Mouse (Mus musculus): Measurements from ENCODE around the gene Nthl1.
A peak's percentile ranks its signal among the peaks of the same experiment; 100 is the strongest.

Nthl1 gene

DNA sequence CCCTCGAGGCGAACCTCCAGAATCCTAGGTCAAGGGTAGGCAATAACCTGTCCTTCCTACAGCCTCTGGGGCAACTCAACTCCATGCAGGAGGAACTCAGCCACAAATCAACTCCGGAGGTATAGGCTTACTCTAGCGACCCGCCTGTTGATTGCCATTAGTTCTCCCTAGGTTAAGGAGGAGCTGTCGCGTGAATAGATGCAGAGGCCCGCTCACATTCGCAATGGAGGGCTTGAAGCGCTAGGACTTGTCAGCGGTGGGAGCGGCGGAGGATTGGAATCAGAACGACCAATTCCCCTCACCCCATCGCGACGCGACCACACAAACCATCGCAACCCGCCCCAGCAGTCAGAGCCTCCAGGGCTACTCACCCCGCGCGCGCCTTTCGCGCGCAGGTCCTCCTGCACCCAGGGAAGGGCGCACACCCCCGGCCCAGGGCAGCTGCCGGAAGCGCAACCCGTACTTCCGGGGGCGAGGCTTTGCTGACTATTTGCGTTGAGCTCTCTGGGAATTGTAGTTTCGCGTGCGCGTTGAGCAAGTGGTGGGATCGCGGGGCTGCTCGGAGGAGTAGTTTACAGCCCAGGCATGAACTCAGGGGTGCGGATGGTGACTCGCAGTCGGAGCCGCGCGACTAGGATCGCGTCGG, at the start of gene Nthl1, which contains the start of gene Tsc2:
TSS of gene Nthl1 (plus strand) at position 514 of the 646 bp plus-strand sequence.
TSS of gene Tsc2 (minus strand) at position 464 of the 646 bp plus-strand sequence.
- DNase-seq: peak; percentile 67 to 80

DNA sequence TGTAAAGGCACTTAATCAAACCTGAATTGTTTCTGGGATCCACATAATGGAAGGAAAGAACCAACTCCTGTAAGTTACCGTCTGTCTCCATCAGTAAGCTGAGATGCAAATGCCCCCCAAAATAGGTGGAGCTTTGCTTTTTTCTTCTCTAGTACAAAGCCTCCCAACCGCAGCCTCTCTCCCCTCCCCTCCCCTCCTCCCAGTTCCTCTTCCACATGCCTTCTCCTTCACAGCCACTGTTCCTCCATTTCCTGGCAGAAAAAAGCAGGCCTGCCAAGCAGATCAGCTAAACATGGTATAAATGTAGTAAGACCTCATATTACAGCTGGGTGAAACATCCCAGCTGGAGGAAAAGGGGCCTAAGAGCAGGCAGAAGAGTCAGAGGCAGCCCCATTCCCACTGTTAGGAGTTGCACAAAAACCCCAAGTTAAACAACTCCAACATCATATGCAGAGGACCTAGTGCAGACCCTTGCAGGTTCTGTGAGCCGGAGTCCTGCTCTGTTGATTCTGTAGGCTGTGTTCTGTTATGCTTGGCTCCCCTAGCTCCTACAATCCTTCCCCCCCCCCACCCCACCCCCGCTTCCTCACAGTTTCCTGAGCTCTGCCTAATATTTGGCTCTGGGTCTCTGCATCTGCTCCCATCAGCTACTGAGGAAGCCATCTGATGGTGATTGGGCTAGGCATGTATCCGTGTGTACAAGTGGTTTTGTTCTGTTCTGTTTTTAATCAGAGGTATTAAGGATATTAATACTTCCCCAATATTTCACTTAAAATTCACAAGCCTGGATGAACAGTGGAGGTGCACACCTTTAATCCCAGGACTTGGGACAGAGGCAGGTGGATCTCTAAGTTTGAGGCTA, 48.6 kb upstream of the Nthl1 start:
- no peak for DNase-seq

GRCm38 (mm10) chr17:24584520-24584919, 48.0 kb upstream of the Nthl1 start:
- DNase-seq: no peak

- DNase-seq: no peak
Measured at GRCm38 (mm10) chr17:24586532-24586931, 45.9 kb upstream of the Nthl1 start.

DNA sequence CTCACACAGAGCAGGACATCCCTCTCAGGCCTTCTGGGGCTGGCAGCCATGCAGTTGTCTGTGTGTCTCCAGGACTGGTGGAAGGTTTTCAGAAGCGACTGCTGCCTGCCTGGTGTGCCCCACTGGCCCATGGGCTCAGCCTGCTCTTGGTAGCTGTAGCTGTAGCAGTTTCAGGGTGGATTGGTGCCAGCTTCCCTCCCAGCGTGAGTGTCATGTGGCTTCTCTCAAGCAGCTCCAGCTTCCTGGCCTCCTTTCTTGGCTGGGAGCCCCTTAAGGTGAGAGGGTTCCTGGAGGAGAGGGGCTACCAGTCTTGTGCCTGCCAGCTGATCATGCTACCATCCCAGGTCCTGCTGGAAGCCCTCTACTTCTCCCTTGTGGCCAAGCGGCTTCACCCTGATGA, 41.5 kb upstream of the Nthl1 start:
- no peak for DNase-seq

DNA sequence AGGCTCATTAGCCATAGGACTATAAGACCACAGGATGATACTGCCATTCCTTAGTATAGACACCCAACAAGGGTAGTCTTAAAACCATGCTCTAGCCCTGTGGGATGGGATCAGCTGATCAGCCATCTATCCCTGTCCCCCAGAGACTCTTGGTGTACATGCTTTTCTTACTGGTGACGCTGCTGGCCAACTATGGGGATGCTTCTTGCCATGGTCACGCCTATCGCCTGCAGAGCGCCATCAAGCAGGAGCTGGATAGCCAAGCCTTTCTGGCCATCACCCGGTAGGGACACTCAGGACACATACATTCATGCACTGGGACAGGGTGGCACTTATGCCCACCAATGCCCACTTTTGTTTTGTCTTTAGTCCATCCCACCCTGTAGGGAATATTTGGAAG, 40.8 kb upstream of the Nthl1 start:
- no peak for DNase-seq

DNA sequence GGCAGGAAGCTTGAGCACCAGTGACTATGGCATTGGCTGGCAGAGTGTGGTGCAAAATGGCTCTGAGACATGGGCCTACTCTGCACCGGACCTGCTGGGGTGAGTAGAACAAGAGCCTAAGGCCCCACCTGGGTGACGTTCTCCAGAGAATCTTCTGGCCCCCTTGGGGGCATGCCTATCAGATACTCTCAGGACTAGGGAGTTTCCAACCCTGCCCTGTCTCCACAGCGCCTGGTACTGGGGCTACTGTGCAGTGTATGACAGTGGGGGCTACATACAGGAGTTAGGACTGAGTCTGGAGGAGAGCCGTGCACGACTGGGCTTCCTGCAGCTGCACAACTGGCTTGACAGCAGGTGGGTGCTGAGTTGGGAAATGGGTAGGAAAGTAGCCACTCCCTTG, 39.2 kb upstream of the Nthl1 start:
- no peak for DNase-seq

DNA sequence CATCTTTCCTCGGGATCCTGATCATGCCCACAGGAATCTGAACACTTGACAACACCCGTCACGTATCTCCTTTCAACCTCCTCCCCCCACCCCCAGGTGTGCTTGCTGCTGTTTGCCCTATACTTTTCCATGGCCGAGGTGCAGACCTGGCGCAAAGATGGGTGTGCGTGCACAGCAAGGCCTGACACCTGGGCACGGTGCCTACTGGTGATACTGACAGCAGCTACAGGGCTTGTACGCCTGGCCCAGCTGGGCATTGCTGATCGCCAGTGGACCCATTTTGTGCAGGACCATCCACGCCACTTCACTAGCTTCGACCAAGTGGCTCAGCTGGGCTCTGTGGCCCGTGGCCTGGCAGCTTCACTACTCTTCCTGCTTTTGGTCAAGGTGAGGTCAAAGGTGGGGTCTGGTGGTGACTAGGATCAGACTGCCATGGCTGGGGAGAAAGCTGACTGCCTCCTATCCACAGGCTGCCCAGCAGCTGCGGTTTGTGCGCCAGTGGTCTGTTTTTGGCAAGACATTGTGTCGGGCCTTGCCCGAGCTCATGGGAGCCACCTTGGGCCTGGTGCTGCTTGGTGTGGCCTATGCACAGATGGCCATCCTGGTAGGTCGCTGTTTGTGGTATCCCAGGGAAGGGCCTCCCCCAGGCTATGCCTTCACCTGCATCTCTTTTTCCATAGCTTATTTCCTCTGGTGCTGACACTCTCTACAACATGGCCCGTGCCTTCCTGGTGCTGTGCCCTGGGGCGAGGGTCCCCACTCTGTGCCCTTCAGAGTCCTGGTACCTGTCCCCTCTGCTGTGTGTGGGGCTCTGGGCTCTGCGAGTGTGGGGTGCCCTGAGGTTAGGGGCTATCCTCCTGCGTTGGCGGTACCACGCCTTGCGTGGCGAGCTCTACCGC, 38.2 kb upstream of the Nthl1 start:
- no peak for DNase-seq

- no peak for DNase-seq
Measured at GRCm38 (mm10) chr17:24595126-24596072, 37.1 kb upstream of the Nthl1 start.

DNA sequence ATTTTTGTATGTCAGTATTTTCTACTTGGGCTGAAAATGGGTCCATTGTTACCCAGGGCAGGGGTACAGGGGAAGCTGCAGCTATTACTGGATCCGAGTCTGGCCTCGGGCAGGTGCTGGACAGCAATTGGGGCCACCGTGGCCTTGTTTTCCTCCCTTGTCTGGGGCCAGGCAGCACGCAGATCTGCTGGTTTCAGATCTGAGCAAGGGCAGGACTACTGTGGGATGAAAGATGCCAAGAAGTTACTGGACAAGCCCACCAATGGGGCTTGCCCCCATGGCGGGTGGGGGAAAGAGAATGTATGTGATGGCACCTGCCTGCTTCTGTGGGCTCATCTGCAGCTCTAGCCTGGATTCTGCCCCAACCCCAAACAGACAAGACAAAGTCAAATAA, 36.4 kb upstream of the Nthl1 start:
- no peak for DNase-seq

DNA sequence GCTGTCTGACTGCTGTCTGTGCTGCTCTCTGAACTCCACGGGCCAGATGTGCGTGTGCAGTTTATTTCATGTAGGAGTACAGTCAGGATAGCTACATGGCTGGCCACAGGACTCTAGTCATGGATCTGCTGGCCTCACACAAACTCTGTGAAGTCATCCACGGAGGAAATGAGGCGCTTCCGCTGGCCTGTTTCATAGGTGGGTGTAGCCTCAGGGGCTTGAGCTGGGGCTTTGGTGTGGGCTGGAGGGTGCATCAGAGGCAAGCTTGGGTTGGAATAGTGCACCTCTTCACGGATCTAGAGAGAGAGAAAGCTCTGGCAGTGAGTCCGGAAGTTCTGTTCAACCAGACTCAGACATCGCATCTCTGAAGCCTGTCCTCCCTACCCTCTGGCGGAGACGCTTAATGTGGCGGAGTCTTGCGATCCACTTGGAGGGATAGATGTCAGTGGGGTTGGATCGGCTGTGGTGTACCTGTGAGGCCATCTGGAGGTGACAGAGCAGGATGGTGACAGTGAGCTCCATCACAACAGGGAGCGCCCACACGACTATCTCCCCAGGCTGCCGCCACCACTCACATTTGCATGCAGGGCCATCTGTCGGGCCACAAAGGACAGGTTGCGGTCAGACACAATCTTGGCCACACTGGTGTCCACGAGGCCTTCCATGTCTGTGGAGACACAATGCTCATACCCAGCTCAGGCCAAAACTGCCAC, 35.9 kb upstream of the Nthl1 start:
- DNase-seq: no peak

- DNase-seq: no peak
Measured at GRCm38 (mm10) chr17:24597989-24598388, 34.5 kb upstream of the Nthl1 start.

DNA sequence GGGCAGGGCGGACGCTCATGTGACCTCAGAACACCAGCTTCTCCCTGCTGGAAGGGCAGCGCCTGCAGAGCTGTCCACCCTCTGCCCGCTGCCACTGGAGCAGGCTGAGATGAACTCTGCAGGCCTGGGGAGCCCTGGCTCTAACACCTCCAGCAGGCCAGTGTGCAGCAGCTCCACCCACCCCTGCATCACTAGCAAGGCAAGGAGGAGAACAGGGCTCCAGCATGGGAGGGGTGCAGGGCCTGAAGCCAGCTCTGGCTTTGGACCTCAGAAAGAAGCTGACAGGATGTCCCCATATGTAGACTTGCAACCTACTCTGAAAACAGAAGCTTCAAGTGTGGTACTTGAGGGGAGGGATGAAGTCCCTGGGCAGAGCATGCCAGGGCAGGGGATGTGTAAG, 32.0 kb upstream of the Nthl1 start:
- DNase-seq: no peak

GRCm38 (mm10) chr17:24603961-24604360, 28.5 kb upstream of the Nthl1 start:
- no peak for DNase-seq

- DNase-seq: no peak
Measured at GRCm38 (mm10) chr17:24604557-24604956, 27.9 kb upstream of the Nthl1 start.

GRCm38 (mm10) chr17:24608370-24608769, 24.1 kb upstream of the Nthl1 start:
- no peak for DNase-seq

GRCm38 (mm10) chr17:24608874-24609273, 23.6 kb upstream of the Nthl1 start:
- DNase-seq: no peak

GRCm38 (mm10) chr17:24610711-24611110, 21.8 kb upstream of the Nthl1 start:
- DNase-seq: no peak

DNA sequence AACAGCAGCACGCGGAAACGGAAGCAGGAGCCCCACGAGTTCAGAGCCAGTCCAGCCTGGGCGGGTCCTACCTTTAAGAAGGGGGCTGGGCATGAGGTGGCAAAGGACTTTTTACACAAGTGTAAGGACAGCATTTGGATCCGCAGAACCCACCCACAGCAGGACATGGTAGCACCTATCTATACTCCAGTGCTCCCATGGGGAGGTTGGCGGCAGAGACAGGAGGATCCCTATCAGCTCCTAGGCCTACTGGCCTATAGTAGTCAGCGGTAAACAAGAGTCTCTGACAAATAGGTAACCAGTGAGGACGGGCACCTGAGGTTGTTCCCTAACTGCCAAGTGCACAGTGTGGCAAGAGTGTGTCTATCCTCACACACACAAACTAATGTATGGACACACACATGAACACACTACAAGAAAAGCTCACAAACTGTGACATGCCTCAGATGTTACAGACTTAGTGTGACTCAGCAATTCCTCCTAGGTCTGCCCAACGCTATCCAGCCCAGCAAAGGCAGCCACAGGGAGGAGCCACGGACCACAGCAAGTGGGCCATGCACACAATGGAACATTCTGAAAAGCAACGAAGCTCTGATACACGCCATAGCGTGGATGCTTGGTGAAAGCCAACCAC, 14.8 kb upstream of the Nthl1 start:
- DNase-seq: no peak

GRCm38 (mm10) chr17:24625472-24625871, 7.0 kb upstream of the Nthl1 start:
- no peak for DNase-seq

GRCm38 (mm10) chr17:24628646-24629045, 3.8 kb upstream of the Nthl1 start:
- peak in 1 of 2 experiments; percentile 82 for DNase-seq
